Mouse (Mus musculus) large intestine, adult 2 months (tissue): ENCODE measurements around the gene Faf1. TPM values are rescaled to one million over a fixed set of nuclear protein-coding genes. Genes with fewer than 3 reads are reported as not detected.

Experiments used
- DNase-seq: peaks from one replicate; pipeline ENCODE4 v3.0.0-alpha.2; 2012; ENCODE audit warnings: low read depth, low spot score
- WGBS: fragments of 180-500 bp; shearing (Covaris S2); methylation state at CpG from one replicate; pipeline ENCODE4 v1.1.7; 2018; 5-methylcytosine and 5-hydroxymethylcytosine counted together
- polyA plus RNA-seq: library from polyadenylated mRNA; depleted of rRNA; stranded (reverse); fragments of >200 nt; gene quantifications from 2 replicates; pipeline ENCODE4 v1.2.3, GENCODE M21; 2012; rRNA removed

Gene Faf1
- polyA plus RNA-seq, 1 experiment: 6.0 TPM

DNA sequence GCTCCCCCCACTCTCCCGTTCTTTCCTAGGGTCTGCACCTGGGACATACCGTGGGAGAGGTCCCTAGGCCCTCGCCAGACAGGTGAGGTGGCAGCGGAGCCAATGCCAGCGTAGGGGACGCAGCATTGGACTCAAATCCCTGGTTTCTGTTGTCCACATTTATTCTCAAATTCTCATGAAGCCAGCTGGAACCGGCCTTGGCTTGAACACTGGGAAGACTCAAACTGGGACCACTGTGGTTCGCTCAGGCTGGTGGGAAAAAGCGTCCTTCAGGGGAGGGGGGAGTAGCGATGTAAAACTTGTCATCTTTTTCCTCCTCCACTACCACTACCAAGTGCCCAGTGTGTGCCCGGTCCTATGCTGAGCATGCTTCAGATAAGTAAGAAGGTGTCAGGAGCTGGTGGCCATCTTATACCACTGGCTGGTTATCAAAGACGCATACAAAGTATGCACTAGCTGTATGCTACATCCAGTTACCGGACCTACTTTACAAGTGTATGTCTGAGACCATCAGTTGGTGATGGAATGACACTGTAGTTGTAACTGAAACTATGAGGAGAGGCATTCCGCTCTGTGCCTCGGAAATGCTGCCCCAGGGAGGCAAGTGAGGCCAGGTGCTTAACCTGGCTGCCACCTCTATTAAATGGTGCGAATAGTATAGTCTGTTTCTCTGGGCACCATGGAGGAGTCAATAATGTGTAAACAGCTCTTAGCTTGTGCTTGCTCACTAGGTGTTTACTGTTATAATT is 309.2 kb downstream of the Faf1 start:
- DNase-seq: no peak
- 7% methylated on average over 16 of the region's 16 CpGs for WGBS

DNA sequence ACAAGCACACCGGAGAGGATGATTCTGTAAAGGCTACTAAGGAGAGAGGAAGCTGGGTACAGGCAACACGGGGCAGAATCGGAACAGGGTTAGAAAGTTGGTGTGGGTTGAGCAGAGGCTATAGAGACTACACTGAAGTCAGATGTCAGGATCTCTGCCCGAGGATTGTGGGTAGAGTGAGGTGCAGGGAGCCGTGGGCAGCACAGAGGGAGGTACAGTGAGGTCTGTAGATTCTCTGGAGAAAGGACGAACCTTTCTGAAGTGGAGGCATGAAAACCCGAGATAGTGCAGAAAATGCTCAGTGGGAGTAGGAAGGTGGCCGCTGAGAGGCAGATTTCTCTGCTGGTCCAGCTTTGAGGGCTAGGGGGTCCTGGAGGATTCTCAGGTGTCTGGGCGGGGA is 309.9 kb downstream of the Faf1 start:
- DNase-seq: no peak
- 5% methylated on average over 9 of the region's 9 CpGs for WGBS

DNA sequence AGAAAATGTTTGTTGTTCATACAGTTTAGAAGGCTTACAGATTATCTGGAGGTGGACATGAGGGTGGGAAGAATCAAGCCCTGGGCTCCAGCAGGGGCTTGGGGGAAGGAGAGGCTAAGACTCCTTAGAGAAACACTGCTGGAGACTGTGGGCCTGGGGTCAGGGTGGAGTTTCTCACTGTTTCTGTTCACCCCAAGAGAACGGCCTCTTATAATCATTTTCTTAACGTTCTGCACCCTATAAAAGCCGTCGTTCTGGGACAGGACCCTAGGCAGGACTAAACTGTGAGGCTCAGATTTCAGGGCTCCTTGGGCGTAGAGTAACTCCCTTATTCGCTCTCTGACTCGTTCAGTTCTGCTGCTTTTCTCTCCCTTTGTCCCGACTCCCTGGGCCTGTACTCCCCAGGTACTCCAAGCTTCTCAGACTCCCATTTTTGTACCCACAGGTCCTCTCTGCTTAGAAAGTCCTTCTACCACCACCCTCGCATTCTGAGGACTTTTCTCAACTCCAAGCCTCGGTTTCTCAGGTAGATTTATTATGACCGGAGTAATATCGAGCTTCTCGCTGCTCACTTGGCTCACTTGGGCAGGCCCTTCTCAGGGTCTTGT is 310.5 kb downstream of the Faf1 start:
- DNase-seq: no peak
- WGBS: 17% methylated on average over 13 of the region's 13 CpGs

DNA sequence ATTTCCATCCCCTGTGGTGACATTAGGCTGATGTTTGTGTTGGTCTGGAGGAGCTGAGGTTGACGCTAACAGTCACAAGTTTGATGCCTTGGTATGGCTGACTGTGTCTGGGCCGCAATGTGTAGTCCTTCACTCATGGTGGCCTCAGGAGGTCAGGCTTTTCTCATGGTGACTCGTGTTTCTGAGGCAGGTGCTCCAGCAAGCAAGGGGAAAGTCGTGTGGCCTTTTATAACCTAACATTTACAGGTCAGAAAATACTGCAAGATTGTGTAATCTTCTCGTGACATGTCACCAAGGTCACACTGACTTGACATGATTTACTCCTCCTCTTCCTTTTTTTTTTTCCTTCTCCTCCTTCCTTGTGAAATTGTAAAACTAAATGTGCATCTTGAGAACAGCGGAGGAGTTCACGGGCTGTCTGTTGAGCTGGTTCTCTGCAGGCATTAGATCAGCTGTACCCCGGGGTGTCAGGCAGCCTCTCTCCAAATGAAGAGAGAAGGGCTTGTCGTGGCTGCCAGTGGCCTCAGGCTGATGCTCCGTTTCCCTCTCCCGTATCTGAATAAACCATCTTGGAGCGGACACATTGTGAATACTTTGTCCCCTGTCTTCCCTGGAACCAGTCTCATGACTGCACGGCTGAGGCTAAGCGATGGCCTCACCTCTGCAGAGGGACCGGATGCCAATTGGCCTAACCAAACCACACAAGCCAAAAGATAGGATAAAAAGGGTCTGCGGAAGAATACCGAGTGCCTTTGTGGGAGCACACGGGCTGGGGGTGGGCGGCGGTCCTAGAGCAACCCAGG is 311.4 kb downstream of the Faf1 start:
- no peak for DNase-seq
- WGBS: 6% methylated on average over 20 of the region's 20 CpGs

DNA sequence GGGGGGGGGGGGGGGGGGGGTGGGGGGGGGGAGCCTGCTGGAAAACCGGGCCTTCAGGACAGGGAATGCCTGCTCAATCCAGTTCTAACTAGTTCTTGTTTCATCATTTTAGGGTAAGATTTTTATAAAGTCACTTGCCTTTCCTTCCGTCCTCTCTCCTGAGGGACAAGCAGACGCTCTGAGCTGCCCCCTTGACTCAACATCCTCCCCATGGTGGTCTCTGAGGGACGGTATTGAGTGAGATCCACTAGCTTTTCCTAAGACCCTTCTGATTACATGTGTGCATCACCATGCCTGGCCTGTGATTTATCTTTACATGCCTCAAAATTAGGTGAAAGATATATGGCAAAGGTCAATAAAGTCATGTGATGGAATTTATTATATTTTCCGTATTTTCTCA is 312.0 kb downstream of the Faf1 start:
- 13% methylated on average over 5 of the region's 5 CpGs for WGBS
- DNase-seq: no peak

DNA sequence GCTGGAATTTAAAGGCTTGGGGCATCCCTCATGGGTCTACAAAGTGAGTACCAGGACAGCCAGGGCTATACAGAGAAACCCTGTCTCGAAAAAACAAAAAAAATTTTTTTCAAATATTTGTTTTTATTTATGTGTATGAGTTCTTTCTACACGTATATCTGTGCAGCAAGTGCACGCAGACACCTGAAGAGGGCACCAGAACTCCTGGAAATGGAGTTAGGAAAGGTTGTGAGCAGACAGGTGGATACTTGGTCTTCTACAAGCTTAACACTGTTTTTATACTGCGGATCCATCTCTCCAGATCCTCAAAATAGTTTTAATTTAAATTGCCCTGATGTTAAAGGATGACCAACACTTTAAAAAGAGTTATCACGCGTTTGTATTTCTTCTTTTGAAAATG is 312.8 kb downstream of the Faf1 start:
- 41% methylated on average over 6 of the region's 6 CpGs for WGBS

DNA sequence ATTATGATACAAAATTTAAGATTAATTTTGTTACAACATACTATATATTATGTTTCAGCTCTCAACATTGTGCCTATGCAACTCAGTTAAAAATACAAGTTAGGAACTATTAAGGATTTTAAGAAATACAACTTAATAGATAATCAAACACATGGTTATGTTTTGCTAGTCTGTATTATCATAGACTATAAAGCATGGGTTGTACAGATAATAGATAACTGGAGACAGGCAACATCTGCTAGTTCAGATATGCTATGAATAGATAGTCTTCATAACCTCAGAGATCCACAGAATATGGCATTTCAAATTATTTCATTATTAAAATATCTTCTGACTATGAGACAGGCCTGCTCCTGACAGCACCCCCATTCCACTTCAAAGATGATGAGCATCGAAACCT is 329.7 kb downstream of the Faf1 start:
- no peak for DNase-seq
- 88% methylated on average over 1 of the region's 1 CpGs for WGBS

More for the DNA sequence above, 312.8 kb downstream of the Faf1 start:
- DNase-seq: no peak

Other genes with a start within 250 kb of the Faf1 start
- gene Rnf11, start 191.9 kb upstream of the Faf1 start, polyA plus RNA-seq: 12.3 and 12.8 TPM in 2 replicates
- gene 4930522H14Rik, start 145.3 kb upstream of the Faf1 start, polyA plus RNA-seq: not detected in 2 replicates
- 7.0 and 7.3 TPM in 2 replicates for gene Cdkn2c, start 9.4 kb upstream of the Faf1 start, polyA plus RNA-seq